Mouse (Mus musculus) liver, embryonic 13.5 days (tissue): ENCODE measurements around the gene Pop7. TPM values are rescaled to one million over a fixed set of nuclear protein-coding genes. Genes with fewer than 3 reads are reported as not detected.
A peak's percentile ranks its signal among the peaks of the same experiment; 100 is the strongest.

Experiments
- ATAC-seq: fragments of 200-750 bp; cut with Nextera tagmentation; 2 replicates; pipeline ENCODE4 v1.8.0; 2017; ENCODE audit warnings: low read depth, mild to moderate bottlenecking, moderate number of reproducible peaks, moderate library complexity
- DNase-seq: peaks from one replicate; pipeline ENCODE4 v3.0.0; 2022
- H3K27ac ChIP-seq: fragments of 300-500 bp; sonication (generic); 2 replicates; pipeline ENCODE4 v1.5.1; 2015; ENCODE audit warnings: moderate library complexity, mild to moderate bottlenecking, inconsistent platforms
- H3K27me3 ChIP-seq: fragments of 300-500 bp; sonication (generic); 2 replicates; pipeline ENCODE4 v1.6.1; 2015; ENCODE audit warnings: mild to moderate bottlenecking, inconsistent platforms
- H3K36me3 ChIP-seq: fragments of 300-500 bp; sonication (generic); 2 replicates; pipeline ENCODE4 v1.6.1; 2015; ENCODE audit warnings: mild to moderate bottlenecking, inconsistent platforms
- H3K4me1 ChIP-seq: fragments of 300-500 bp; sonication (generic); replicated peaks from 2 replicates; pipeline ENCODE4 v1.6.1; 2015; ENCODE audit warnings: inconsistent platforms
- H3K4me2 ChIP-seq: fragments of 300-500 bp; sonication (generic); 2 replicates; pipeline ENCODE4 v1.6.1; 2015; ENCODE audit warnings: inconsistent platforms, mild to moderate bottlenecking, moderate library complexity
- H3K4me3 ChIP-seq: fragments of 300-500 bp; sonication (generic); replicated peaks from 2 replicates; pipeline ENCODE4 v1.5.1; 2015; ENCODE audit warnings: mild to moderate bottlenecking, inconsistent platforms
- H3K9ac ChIP-seq: fragments of 300-500 bp; sonication (generic); 2 replicates; pipeline ENCODE4 v1.6.1; 2015; ENCODE audit warnings: mild to moderate bottlenecking, inconsistent platforms
- H3K9me3 ChIP-seq: fragments of 300-500 bp; sonication (generic); replicated peaks from 2 replicates; pipeline ENCODE4 v1.6.1; 2016; ENCODE audit warnings: inconsistent platforms
- WGBS: fragments of 180-500 bp; shearing (Covaris S2); methylation state at CpG from one replicate; pipeline ENCODE4 v1.1.7; 2015; ENCODE audit not compliant: insufficient replicate concordance; 5-methylcytosine and 5-hydroxymethylcytosine counted together
- polyA plus RNA-seq: library from polyadenylated mRNA; unstranded; fragments of >200 nt; fragmentation: Nextera tagmentation; extraction: Ambion mirVana; gene quantifications from 2 replicates; pipeline ENCODE4 v1.2.1, GENCODE M21; 2015

Pop7 gene
- polyA plus RNA-seq, 1 experiment from 2014 or later: 46.1 TPM

GRCm38 (mm10) chr5:137487616-137488015, 14.7 kb downstream of the Pop7 start:
- Histone ChIP-seq H3K4me2 (no peak overlapping the region), H3K4me1 (no peaks in the 10 kb centered on the region), H3K27ac (no peak overlapping the region), H3K36me3 (no peaks in the 10 kb centered on the region), H3K9me3 (no peaks in the 10 kb centered on the region), H3K4me3 (no peak overlapping the region), H3K27me3 (peaks cover 29% of the 10 kb centered on the region), H3K9ac (no peak overlapping the region)
- 73% methylated on average over 7 of the region's 7 CpGs for WGBS
- DNase-seq (no peak), ATAC-seq (no peak)

GRCm38 (mm10) chr5:137485851-137486155, 16.5 kb downstream of the Pop7 start:
- Histone ChIP-seq H3K9ac (peak overlapping the region; percentile 45), H3K27me3 (peaks cover 29% of the 10 kb centered on the region), H3K4me1 (no peaks in the 10 kb centered on the region), H3K27ac (no peak overlapping the region), H3K4me3 (peak overlapping the region; percentile 47), H3K36me3 (no peaks in the 10 kb centered on the region), H3K9me3 (no peaks in the 10 kb centered on the region), H3K4me2 (peak overlapping the region; percentile 43)
- ATAC-seq: no peak
- DNase-seq: no peak
- 5% methylated on average over 17 of the region's 17 CpGs for WGBS

GRCm38 (mm10) chr5:137485071-137485850, 17.1 kb downstream of the Pop7 start:
- H3K27ac ChIP-seq: no peak overlapping the region
- ATAC-seq (no peak), DNase-seq (no peak)
- H3K4me2 ChIP-seq: peak overlapping the region; percentile 43
- H3K9ac ChIP-seq: peak overlapping the region; percentile 45
- H3K27me3 ChIP-seq: peaks cover 29% of the 10 kb centered on the region
- WGBS: 15% methylated on average over 30 of the region's 30 CpGs
- no peaks in the 10 kb centered on the region for H3K36me3 ChIP-seq
- H3K4me1 ChIP-seq: no peaks in the 10 kb centered on the region
- H3K4me3 ChIP-seq: peak overlapping the region; percentile 47
- H3K9me3 ChIP-seq: no peaks in the 10 kb centered on the region

GRCm38 (mm10) chr5:137481897-137482296, 20.4 kb downstream of the Pop7 start:
- ATAC-seq (peak; percentile 63), DNase-seq (peak; percentile 9)
- Histone ChIP-seq H3K4me2 (no peak overlapping the region), H3K27me3 (peaks cover 29% of the 10 kb centered on the region), H3K27ac (peak overlapping the region; percentile 68), H3K4me3 (no peak overlapping the region), H3K4me1 (no peaks in the 10 kb centered on the region), H3K9ac (no peak overlapping the region), H3K36me3 (no peaks in the 10 kb centered on the region), H3K9me3 (no peaks in the 10 kb centered on the region)
- 44% methylated on average over 8 of the region's 8 CpGs for WGBS

GRCm38 (mm10) chr5:137481138-137481537, 21.2 kb downstream of the Pop7 start:
- Histone ChIP-seq H3K36me3 (no peaks in the 10 kb centered on the region), H3K4me1 (no peaks in the 10 kb centered on the region), H3K27me3 (peaks cover 22% of the 10 kb centered on the region), H3K27ac (peak overlapping the region; percentile 68), H3K4me2 (no peak overlapping the region), H3K4me3 (no peak overlapping the region), H3K9me3 (no peaks in the 10 kb centered on the region), H3K9ac (no peak overlapping the region)
- DNase-seq (peak; percentile 23), ATAC-seq (no peak)

- DNase-seq (no peak), ATAC-seq (no peak)
- Histone ChIP-seq H3K27ac (no peak within 1 kb of the TSS), H3K4me1 (peaks cover 8% of the 10 kb centered on the region), H3K27me3 (0 out of 2 replicates have a peak, but pooled peaks cover 2% of the 10 kb centered on the region), H3K9ac (no peak within 1 kb of the TSS), H3K4me2 (no peak within 1 kb of the TSS), H3K9me3 (no peaks in the 10 kb centered on the region), H3K4me3 (no peak within 1 kb of the TSS), H3K36me3 (no peaks in the 10 kb centered on the region)
- 74% methylated on average over 5 of the region's 5 CpGs for WGBS
These were observed 25.4 kb downstream of the Pop7 start, which contains the start of gene Zan for GRCm38 (mm10) chr5:137476964-137477363. Gene Zan, minus strand, starts transcription at chr5:137477064.

GRCm38 (mm10) chr5:137474351-137474750, 28.0 kb downstream of the Pop7 start:
- DNase-seq: no peak
- 48% methylated on average over 2 of the region's 2 CpGs for WGBS
- H3K9ac ChIP-seq: no peak overlapping the region

GRCm38 (mm10) chr5:137472252-137472904, 29.9 kb downstream of the Pop7 start:
- no peak overlapping the region for H3K27ac ChIP-seq
- H3K4me3 ChIP-seq: no peak overlapping the region
- H3K9ac ChIP-seq: no peak overlapping the region
- ATAC-seq (peak; percentile 34), DNase-seq (no peak)
- H3K27me3 ChIP-seq: 0 out of 2 replicates have a peak, but pooled peaks cover 2% of the 10 kb centered on the region
- H3K4me2 ChIP-seq: no peak overlapping the region
- H3K4me1 ChIP-seq: peaks cover 12% of the 10 kb centered on the region
- H3K9me3 ChIP-seq: no peaks in the 10 kb centered on the region
- WGBS: 28% methylated on average over 5 of the region's 5 CpGs
- H3K36me3 ChIP-seq: no peaks in the 10 kb centered on the region

More at GRCm38 (mm10) chr5:137474351-137474750, 28.0 kb downstream of the Pop7 start:
- Histone ChIP-seq H3K4me2 (no peak overlapping the region), H3K9me3 (no peaks in the 10 kb centered on the region), H3K36me3 (no peaks in the 10 kb centered on the region), H3K27ac (no peak overlapping the region), H3K27me3 (0 out of 2 replicates have a peak, but pooled peaks cover 2% of the 10 kb centered on the region), H3K4me3 (no peak overlapping the region), H3K4me1 (peaks cover 8% of the 10 kb centered on the region)
- ATAC-seq: no peak

GRCm38 (mm10) chr5:137466946-137467345, 35.4 kb downstream of the Pop7 start:
- Histone ChIP-seq H3K36me3 (no peaks in the 10 kb centered on the region), H3K4me1 (peaks cover 5% of the 10 kb centered on the region), H3K4me2 (no peak overlapping the region), H3K27me3 (no peaks in the 10 kb centered on the region), H3K27ac (no peak overlapping the region), H3K4me3 (no peak overlapping the region), H3K9ac (no peak overlapping the region), H3K9me3 (no peaks in the 10 kb centered on the region)
- no peak for ATAC-seq
- no peak for DNase-seq
- WGBS: 79% methylated on average over 6 of the region's 6 CpGs

- Histone ChIP-seq H3K4me1 (peaks cover 4% of the 10 kb centered on the region; the same call in 1 of the 2 replicates), H3K27ac (no peak overlapping the region), H3K9ac (no peak overlapping the region), H3K9me3 (no peaks in the 10 kb centered on the region), H3K36me3 (no peaks in the 10 kb centered on the region), H3K4me3 (no peak overlapping the region), H3K27me3 (no peaks in the 10 kb centered on the region), H3K4me2 (no peak overlapping the region)
- 41% methylated on average over 3 of the region's 3 CpGs for WGBS
- DNase-seq: no peak
- no peak for ATAC-seq
These were observed 37.3 kb downstream of the Pop7 start for GRCm38 (mm10) chr5:137465049-137465448.

GRCm38 (mm10) chr5:137455866-137456591, 46.3 kb downstream of the Pop7 start:
- ATAC-seq: peak; percentile 71
- H3K9ac ChIP-seq: no peak overlapping the region
- no peak overlapping the region for H3K4me2 ChIP-seq
- H3K27me3 ChIP-seq: no peaks in the 10 kb centered on the region
- DNase-seq: no peak
- 0 out of 2 replicates have a peak, but pooled peaks cover 4% of the 10 kb centered on the region for H3K4me1 ChIP-seq
- no peaks in the 10 kb centered on the region for H3K9me3 ChIP-seq
- no peak overlapping the region for H3K4me3 ChIP-seq
- no peak overlapping the region for H3K27ac ChIP-seq
- H3K36me3 ChIP-seq: no peaks in the 10 kb centered on the region
- WGBS: 47% methylated on average over 7 of the region's 7 CpGs
